Mouse (Mus musculus): ENCODE data around the gene Gpd2.

GRCm38 (mm10) chr2:57411551-57411950, 174.1 kb downstream of the Gpd2 start:
- TF ChIP-seq POLR2A (IDR thresholded peaks at IDR 0.05; ENCODE audit: control insufficient read depth, low read depth, low read length) (no peak), CTCF (IDR thresholded peaks at IDR 0.05; ENCODE audit: control insufficient read depth, insufficient read depth, insufficient replicate concordance, low read depth, low read length) (no peak)
